Mouse (Mus musculus) left cerebral cortex, adult 8-10 months (tissue): ENCODE data around the gene Arhgap25. TPM values are rescaled to one million over a fixed set of nuclear protein-coding genes. Genes with fewer than 3 reads are reported as not detected.
"Not testable (repeated sequence)": the region's sequence is repeated elsewhere in the genome, so short reads cannot be mapped to it uniquely, and the experiment has no call there.

Experiments used
- DNase-seq, 2 experiments: peaks; one replicate each; pipeline ENCODE4 v3.0.0; 2022; ENCODE audit warnings: low spot score in 2 of 2
- total RNA-seq, 4 experiments: library from RNA; stranded (reverse); gene quantifications; 2 replicates each; pipeline ENCODE4 v1.2.4; 2022

The Arhgap25 gene
- total RNA-seq, 4 experiments from 2014 or later, result 10.0 to 13.5 (median 12.1) TPM

GRCm38 (mm10) chr6:87504875-87505274, 28.2 kb downstream of the Arhgap25 start:
- DNase-seq, result no peak

GRCm38 (mm10) chr6:87503976-87504375, 29.1 kb downstream of the Arhgap25 start:
- DNase-seq, result no peak

GRCm38 (mm10) chr6:87503536-87503935, 29.5 kb downstream of the Arhgap25 start:
- no peak for DNase-seq

- DNase-seq, result peak in 1 of 2 experiments; percentile 24
These were observed 30.2 kb downstream of the Arhgap25 start for GRCm38 (mm10) chr6:87502831-87503286.

- no peak for DNase-seq
These were observed 30.6 kb downstream of the Arhgap25 start for GRCm38 (mm10) chr6:87502411-87502810.

GRCm38 (mm10) chr6:87500696-87501095, 32.4 kb downstream of the Arhgap25 start:
- DNase-seq, result no peak

GRCm38 (mm10) chr6:87499791-87500190, 33.3 kb downstream of the Arhgap25 start:
- DNase-seq, result no peak

- DNase-seq, result no peak
These were observed 36.9 kb downstream of the Arhgap25 start for GRCm38 (mm10) chr6:87496143-87496542.

GRCm38 (mm10) chr6:87494339-87494738, 38.7 kb downstream of the Arhgap25 start:
- no peak for DNase-seq

- no peak for DNase-seq
These were observed 45.2 kb downstream of the Arhgap25 start for GRCm38 (mm10) chr6:87487657-87488426.

- no peak for DNase-seq
These were observed 48.3 kb downstream of the Arhgap25 start for GRCm38 (mm10) chr6:87484806-87485205.

- DNase-seq, result peak in 1 of 2 experiments; percentile 27
These were observed 49.2 kb downstream of the Arhgap25 start for GRCm38 (mm10) chr6:87483900-87484289.

GRCm38 (mm10) chr6:87483224-87483899, 49.7 kb downstream of the Arhgap25 start:
- DNase-seq, result no peak

GRCm38 (mm10) chr6:87479291-87479999, 53.6 kb downstream of the Arhgap25 start:
- DNase-seq, result no peak

GRCm38 (mm10) chr6:87478847-87479246, 54.2 kb downstream of the Arhgap25 start:
- no peak for DNase-seq

- no peak for DNase-seq
These were observed 57.8 kb downstream of the Arhgap25 start for GRCm38 (mm10) chr6:87475223-87475622.

GRCm38 (mm10) chr6:87470098-87470497, 63.0 kb downstream of the Arhgap25 start:
- DNase-seq, result not testable (repeated sequence)

GRCm38 (mm10) chr6:87468372-87468771, 64.7 kb downstream of the Arhgap25 start:
- no peak for DNase-seq

- no peak for DNase-seq
These were observed 65.7 kb downstream of the Arhgap25 start for GRCm38 (mm10) chr6:87467373-87467772.

GRCm38 (mm10) chr6:87466221-87466620, 66.8 kb downstream of the Arhgap25 start:
- peak in 1 of 2 experiments; percentile 62 for DNase-seq

- no peak for DNase-seq
These were observed 77.6 kb downstream of the Arhgap25 start for GRCm38 (mm10) chr6:87455507-87455906.

- no peak for DNase-seq
These were observed 81.3 kb downstream of the Arhgap25 start for GRCm38 (mm10) chr6:87451771-87452170.
